19 mouse cellular contexts compared by ENCODE assay signal in the genomic region with DNA sequence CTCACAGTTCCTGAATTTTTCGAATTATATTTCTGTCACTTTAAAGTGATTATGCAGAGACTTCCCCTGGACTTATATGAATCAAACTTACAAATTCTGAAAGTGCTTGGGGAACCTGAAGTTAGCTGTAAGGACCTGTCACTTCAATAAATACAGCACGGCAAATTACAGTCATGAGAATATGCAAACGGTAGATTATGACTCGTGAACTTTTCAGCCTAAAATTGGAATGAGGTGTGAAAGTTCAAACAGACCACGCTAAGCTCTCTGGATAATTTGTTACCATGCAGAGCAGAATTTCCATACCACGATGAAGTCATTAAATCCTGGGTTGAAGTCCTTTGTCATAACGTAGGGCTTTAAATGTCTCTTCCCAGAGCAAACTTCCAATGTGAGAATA.
"Had no signal": no experiment of that assay in that cellular context is flagged by ENCODE, and none has a peak within 500 bp of the region (broad histone marks: within the 10 kb centered on the region; RNA-seq: fewer than 3 reads in every experiment).

No protein-coding gene starts in this region.

- H3K4me3 ChIP-seq: intestine, embryonic 15.5 days; limb, embryonic 10.5 days; limb, embryonic 13.5 days; liver, embryonic 12.5 days; liver, embryonic 15.5 days had no signal

- H3K36me3 ChIP-seq: intestine, embryonic 15.5 days; limb, embryonic 10.5 days; limb, embryonic 13.5 days had no signal

- H3K4me2 ChIP-seq: intestine, embryonic 15.5 days; limb, embryonic 13.5 days; liver, embryonic 12.5 days; liver, embryonic 15.5 days had no signal

- DNase-seq: kidney, adult 18-20 months; kidney, adult 9 months; kidney, postnatal 14 days; kidney, postnatal 4 days; liver; lung, adult 2 months; lung, postnatal 14 days; lung, postnatal 4 days; right cerebral cortex, adult 18-20 months; right cerebral cortex, postnatal 14 days; right cerebral cortex, postnatal 4 days; thymus, adult 2 months; thymus, postnatal 14 days had no signal

- H3K9me3 ChIP-seq: intestine, embryonic 15.5 days; limb, embryonic 10.5 days; limb, embryonic 13.5 days; liver, embryonic 12.5 days; liver, embryonic 15.5 days had no signal

- H3K27me3 ChIP-seq: intestine, embryonic 15.5 days; limb, embryonic 13.5 days; liver, embryonic 12.5 days; liver, embryonic 15.5 days had no signal

- H3K9ac ChIP-seq: intestine, embryonic 15.5 days; limb, embryonic 13.5 days; liver, embryonic 12.5 days; liver, embryonic 15.5 days had no signal

- ATAC-seq: intestine, embryonic 15.5 days; liver, embryonic 12.5 days had no signal

- H3K4me1 ChIP-seq: intestine, embryonic 15.5 days had no signal

- H3K27ac ChIP-seq: intestine, embryonic 15.5 days; limb, embryonic 13.5 days; liver, embryonic 12.5 days; liver, embryonic 15.5 days; stomach, postnatal 0 days had no signal
